Mouse (Mus musculus): ENCODE measurements around the gene Cd80.

GRCm38 (mm10) chr16:38506041-38506634 lies 50.8 kb downstream of the Cd80 start:
- TF ChIP-seq CTCF (IDR thresholded peaks at IDR 0.05; ENCODE audit: low read depth, low read length) = peak; percentile 97
- TF ChIP-seq GATA1 (IDR thresholded peaks at IDR 0.05; ENCODE audit: borderline replicate concordance, low read length) = no peak
- no peak for TF ChIP-seq TAL1 (conservative IDR thresholded peaks at IDR 0.05; ENCODE audit: low read depth, low read length)
- no peak for TF ChIP-seq POLR2AphosphoS5 (IDR thresholded peaks at IDR 0.05; ENCODE audit: insufficient replicate concordance, low read depth, low read length)

Measured in G1E (cell line).